Mouse (Mus musculus) heart, adult 2 months (tissue): ENCODE data around the gene Pcolce2. TPM values are rescaled to one million over a fixed set of nuclear protein-coding genes. Genes with fewer than 3 reads are reported as not detected.

Source experiments
- DNase-seq, 2 experiments: peaks; one replicate each; pipeline ENCODE4 v3.0.0; 2021
- H3K27ac ChIP-seq: fragments of 200-600 bp; 2 replicates; pipeline ENCODE4 v1.8.1; 2022
- H3K27me3 ChIP-seq: fragments of 200-500 bp; 2 replicates; pipeline ENCODE4 v1.6.1; 2012; ENCODE audit warnings: mild to moderate bottlenecking, low read length, inconsistent platforms, mixed read lengths; ENCODE audit not compliant: control insufficient read depth, insufficient read depth
- H3K36me3 ChIP-seq: fragments of 200-500 bp; 2 replicates; pipeline ENCODE4 v1.6.1; 2012; ENCODE audit warnings: low read length, inconsistent platforms; ENCODE audit not compliant: control insufficient read depth, insufficient read depth
- H3K4me1 ChIP-seq: fragments of 200-500 bp; 2 replicates; pipeline ENCODE4 v1.6.1; 2011; ENCODE audit warnings: low read length; ENCODE audit not compliant: control insufficient read depth, insufficient read depth
- H3K4me3 ChIP-seq: fragments of 200-600 bp; 2 replicates; pipeline ENCODE4 v1.8.1; 2022
- H3K79me2 ChIP-seq: fragments of 200-500 bp; replicated peaks from 2 replicates; pipeline ENCODE4 v1.6.1; 2012; ENCODE audit warnings: mild to moderate bottlenecking, inconsistent platforms, low read length, moderate library complexity, mixed read lengths; ENCODE audit not compliant: control insufficient read depth, insufficient read depth
- H3K9ac ChIP-seq: fragments of 200-500 bp; 2 replicates; pipeline ENCODE4 v1.6.1; 2012; ENCODE audit warnings: low read depth, mild to moderate bottlenecking, control low read depth, inconsistent platforms, low read length, mixed read lengths
- CTCF ChIP-seq: fragments of 200-600 bp; IDR thresholded peaks from 2 replicates; pipeline ENCODE4 v1.8.1; 2022; ENCODE audit warnings: antibody characterized with exemption, mild to moderate bottlenecking, moderate library complexity
- EP300 ChIP-seq: fragments of 200-500 bp; IDR thresholded peaks from 2 replicates; pipeline ENCODE4 v1.6.1; 2011; ENCODE audit warnings: low read depth, low read length, control low read depth; ENCODE audit not compliant: insufficient read depth
- POLR2A ChIP-seq: fragments of 200-500 bp; IDR thresholded peaks from 2 replicates; pipeline ENCODE4 v1.6.1; 2011; ENCODE audit warnings: mild to moderate bottlenecking, low read depth, low read length, control low read depth; ENCODE audit not compliant: insufficient read depth
- WGBS: fragments of 180-500 bp; shearing (Covaris S2); methylation state at CpG from one replicate; pipeline ENCODE4 v1.1.7; 2018; 5-methylcytosine and 5-hydroxymethylcytosine counted together
- intact Hi-C: fragments of 180-260 bp; cut with DNase I; formaldehyde crosslinking; loops from one replicate; pipeline ENCODE4 v1.15.1; 2025
- polyA plus RNA-seq: library from polyadenylated mRNA; depleted of rRNA; stranded (reverse); fragments of >200 nt; gene quantifications from 2 replicates; pipeline ENCODE4 v1.2.3, GENCODE M21; 2012
- total RNA-seq, 2 experiments: library from RNA; stranded (reverse); gene quantifications; 2 replicates each; pipeline ENCODE4 v1.2.3; 2021

The Pcolce2 gene
- total and polyA plus RNA-seq, 3 experiments: 3.0 to 28.7 (median 27.8) TPM

DNA sequence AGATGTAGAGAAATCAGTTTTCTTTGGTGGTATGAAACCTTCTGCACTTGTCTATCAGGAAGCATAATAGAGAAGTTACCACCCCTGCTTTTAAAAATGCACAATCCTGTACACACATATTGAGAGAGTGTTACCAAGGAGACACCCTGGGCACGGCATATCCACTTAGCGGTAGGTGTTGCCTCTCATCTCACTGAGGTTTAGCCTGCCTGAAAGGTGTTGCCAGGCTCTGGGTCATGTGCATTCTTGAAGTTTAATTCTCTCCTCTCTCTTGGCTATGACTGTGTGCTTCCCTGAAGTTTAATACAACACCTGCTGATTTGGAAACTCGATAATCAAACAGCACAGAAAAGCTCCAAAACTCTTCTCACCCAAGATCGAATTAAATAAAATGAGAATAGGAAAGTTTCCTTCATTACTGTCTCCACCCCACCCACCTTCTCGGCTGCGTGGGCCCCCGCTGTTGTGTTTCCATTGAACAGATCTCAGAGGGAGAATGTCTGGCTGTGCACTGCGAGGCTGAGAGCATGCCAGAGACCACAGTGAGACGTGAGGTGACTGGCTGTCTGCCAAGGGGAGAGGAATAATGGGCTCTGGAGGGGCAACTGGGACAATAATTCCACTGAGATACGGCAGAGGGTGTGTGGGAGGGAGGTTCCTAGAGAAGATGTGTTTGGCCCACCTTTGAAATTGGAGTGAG lies 27.0 kb downstream of the Pcolce2 start:
- H3K27ac ChIP-seq: peak overlapping the region; percentile 77
- H3K27me3 ChIP-seq: no peaks in the 10 kb centered on the region
- no peaks in the 10 kb centered on the region for H3K79me2 ChIP-seq
- no peak for DNase-seq
- H3K36me3 ChIP-seq: peaks cover 4% of the 10 kb centered on the region
- peaks cover 8% of the 10 kb centered on the region for H3K4me1 ChIP-seq
- H3K4me3 ChIP-seq: no peak overlapping the region
- H3K9ac ChIP-seq: no peak overlapping the region
- intact Hi-C loops: no loop called here
- TF ChIP-seq EP300 (no peak), CTCF (no peak), POLR2A (no peak)
- 32% methylated on average over 10 of the region's 10 CpGs for WGBS

- WGBS: 49% methylated on average over 6 of the region's 6 CpGs
- intact Hi-C loops: no loop called here
- peak in 1 of 2 experiments; percentile 63 for DNase-seq
Observed at GRCm38 (mm10) chr9:95665835-95666234, 28.4 kb downstream of the Pcolce2 start.

DNA sequence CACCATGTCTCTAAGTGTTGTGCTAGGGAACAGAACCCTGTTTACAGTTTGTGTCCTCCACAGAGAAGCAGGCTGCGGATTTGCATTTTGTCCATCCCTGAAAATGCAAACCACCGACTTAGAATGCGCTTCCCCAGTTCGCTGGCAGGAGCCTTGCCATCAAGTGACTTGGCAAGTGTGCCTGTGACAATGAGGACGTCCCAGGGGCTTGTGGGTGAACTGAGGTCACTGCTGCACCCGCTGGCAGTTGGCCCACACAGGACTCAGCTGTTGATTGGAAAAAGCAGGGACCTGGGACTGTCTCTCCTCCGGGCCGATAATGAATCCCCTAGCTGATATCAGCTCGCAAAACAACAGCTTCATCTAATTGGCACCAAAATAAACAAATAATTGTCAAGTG lies 30.4 kb downstream of the Pcolce2 start:
- H3K36me3 ChIP-seq: peaks cover 4% of the 10 kb centered on the region
- peak overlapping the region; percentile 77 for H3K27ac ChIP-seq

More at GRCm38 (mm10) chr9:95665835-95666234, 28.4 kb downstream of the Pcolce2 start:
- peaks cover 8% of the 10 kb centered on the region for H3K4me1 ChIP-seq
- peaks cover 4% of the 10 kb centered on the region for H3K36me3 ChIP-seq
- no peaks in the 10 kb centered on the region for H3K27me3 ChIP-seq
- no peak overlapping the region for H3K4me3 ChIP-seq
- no peak overlapping the region for H3K9ac ChIP-seq
- H3K27ac ChIP-seq: peak overlapping the region; percentile 77
- no peaks in the 10 kb centered on the region for H3K79me2 ChIP-seq
- TF ChIP-seq EP300: no peak
- TF ChIP-seq CTCF: no peak
- TF ChIP-seq POLR2A: no peak

GRCm38 (mm10) chr9:95668306-95668705 lies 30.9 kb downstream of the Pcolce2 start:
- Histone ChIP-seq H3K4me3 (no peak overlapping the region), H3K27me3 (no peaks in the 10 kb centered on the region), H3K36me3 (peaks cover 4% of the 10 kb centered on the region), H3K79me2 (no peaks in the 10 kb centered on the region), H3K4me1 (peaks cover 8% of the 10 kb centered on the region), H3K9ac (no peak overlapping the region), H3K27ac (peak overlapping the region; percentile 77)
- DNase-seq: no peak
- 55% methylated on average over 5 of the region's 5 CpGs for WGBS
- no peak for TF ChIP-seq POLR2A
- no peak for TF ChIP-seq EP300
- no peak for TF ChIP-seq CTCF
- intact Hi-C loops: no loop called here

More for the DNA sequence above, 30.4 kb downstream of the Pcolce2 start:
- H3K79me2 ChIP-seq: no peaks in the 10 kb centered on the region
- H3K27me3 ChIP-seq: no peaks in the 10 kb centered on the region
- H3K4me3 ChIP-seq: no peak overlapping the region
- no peak overlapping the region for H3K9ac ChIP-seq
- TF ChIP-seq EP300 (peak; percentile 95), POLR2A (no peak)
- peak; percentile 84 to 88 for DNase-seq
- H3K4me1 ChIP-seq: peaks cover 8% of the 10 kb centered on the region
- WGBS: 17% methylated on average over 9 of the region's 9 CpGs
- intact Hi-C loops: no loop called here

DNA sequence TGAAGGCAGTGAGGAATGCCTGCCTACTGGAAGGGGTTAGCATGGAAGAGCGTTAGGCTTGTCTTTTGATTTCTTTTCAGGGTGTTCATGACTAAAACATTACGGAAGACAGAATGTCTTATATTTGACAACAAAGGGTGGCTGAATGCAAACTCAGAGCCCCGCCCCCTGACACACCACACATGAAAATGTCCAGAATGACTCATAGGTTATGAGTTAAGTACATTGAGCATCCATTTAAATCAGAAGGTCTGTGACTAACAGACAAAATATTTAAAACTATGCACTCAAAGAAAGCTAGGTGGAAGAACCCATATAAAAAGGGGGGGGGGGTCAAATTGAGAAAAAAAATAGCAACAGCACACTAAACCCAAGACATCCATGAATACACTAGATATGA lies 34.9 kb downstream of the Pcolce2 start:
- no peak overlapping the region for H3K9ac ChIP-seq
- intact Hi-C loops: no loop called here
- H3K36me3 ChIP-seq: no peaks in the 10 kb centered on the region
- TF ChIP-seq EP300: no peak
- 96% methylated on average over 3 of the region's 3 CpGs for WGBS
- H3K79me2 ChIP-seq: no peaks in the 10 kb centered on the region
- H3K27me3 ChIP-seq: no peaks in the 10 kb centered on the region
- H3K27ac ChIP-seq: no peak overlapping the region
- peaks cover 5% of the 10 kb centered on the region for H3K4me1 ChIP-seq
- no peak overlapping the region for H3K4me3 ChIP-seq
- DNase-seq: no peak

- WGBS: 80% methylated on average over 6 of the region's 6 CpGs
- peak; percentile 48 for TF ChIP-seq CTCF
- no peak for TF ChIP-seq EP300
- no peak for TF ChIP-seq POLR2A
Observed at GRCm38 (mm10) chr9:95672760-95673159, 35.4 kb downstream of the Pcolce2 start.

More at GRCm38 (mm10) chr9:95672760-95673159, 35.4 kb downstream of the Pcolce2 start:
- Histone ChIP-seq H3K27ac (no peak overlapping the region), H3K4me1 (peaks cover 3% of the 10 kb centered on the region), H3K27me3 (no peaks in the 10 kb centered on the region), H3K36me3 (no peaks in the 10 kb centered on the region), H3K4me3 (no peak overlapping the region), H3K9ac (no peak overlapping the region), H3K79me2 (no peaks in the 10 kb centered on the region)
- intact Hi-C loops: no loop called here
- DNase-seq: no peak
